Mouse (Mus musculus) lung, postnatal 0 days (tissue): ENCODE results near the gene Fbxw7.

Experiments used
- CTCF ChIP-seq: IDR thresholded peaks from 2 replicates; pipeline ENCODE4 v1.5.1; 2016; ENCODE audit warnings: antibody characterized with exemption, mild to moderate bottlenecking
- EP300 ChIP-seq: IDR thresholded peaks from 2 replicates; pipeline ENCODE4 v1.6.1; 2016; ENCODE audit warnings: antibody characterized with exemption, mild to moderate bottlenecking, control low read depth

GRCm38 (mm10) chr3:84971561-84971960 is 156.5 kb downstream of the Fbxw7 start:
- TF ChIP-seq EP300: no peak
- no peak for TF ChIP-seq CTCF
